Mouse (Mus musculus): ENCODE data around the gene Brd1.
A peak's percentile ranks its signal among the peaks of the same experiment; 100 is the strongest.
"Not testable (repeated sequence)": the region's sequence is repeated elsewhere in the genome, so short reads cannot be mapped to it uniquely, and the experiment has no call there.

Gene Brd1

GRCm38 (mm10) chr15:88727204-88727603, 6.8 kb downstream of the Brd1 start:
- no peak for DNase-seq

GRCm38 (mm10) chr15:88725036-88725435, 9.0 kb downstream of the Brd1 start:
- DNase-seq, result no peak

- DNase-seq, result no peak
Observed at GRCm38 (mm10) chr15:88724311-88724710, 9.7 kb downstream of the Brd1 start.

- no peak for DNase-seq
Observed at GRCm38 (mm10) chr15:88723205-88723604, 10.8 kb downstream of the Brd1 start.

GRCm38 (mm10) chr15:88717239-88717638, 16.8 kb downstream of the Brd1 start:
- no peak for DNase-seq

GRCm38 (mm10) chr15:88716350-88716749, 17.7 kb downstream of the Brd1 start:
- DNase-seq, result peak; percentile 34 to 48

- DNase-seq, result no peak
Observed at GRCm38 (mm10) chr15:88714021-88714589, 19.9 kb downstream of the Brd1 start.

- no peak for DNase-seq
Observed at GRCm38 (mm10) chr15:88712501-88712900, 21.5 kb downstream of the Brd1 start.

GRCm38 (mm10) chr15:88709878-88710277, 24.2 kb downstream of the Brd1 start:
- no peak for DNase-seq

- DNase-seq, result no peak
Observed at GRCm38 (mm10) chr15:88708657-88709511, 25.1 kb downstream of the Brd1 start.

- DNase-seq, result no peak
Observed at GRCm38 (mm10) chr15:88708204-88708603, 25.8 kb downstream of the Brd1 start.

- not testable (repeated sequence) for DNase-seq
Observed at GRCm38 (mm10) chr15:88706987-88707386, 27.0 kb downstream of the Brd1 start.

- no peak for DNase-seq
Observed at GRCm38 (mm10) chr15:88706320-88706719, 27.7 kb downstream of the Brd1 start.

GRCm38 (mm10) chr15:88704284-88704683, 29.7 kb downstream of the Brd1 start:
- no peak for DNase-seq

GRCm38 (mm10) chr15:88702501-88702900, 31.5 kb downstream of the Brd1 start:
- no peak for DNase-seq

- DNase-seq, result no peak
Observed at GRCm38 (mm10) chr15:88700759-88701158, 33.3 kb downstream of the Brd1 start.

GRCm38 (mm10) chr15:88699508-88699907, 34.5 kb downstream of the Brd1 start:
- no peak for DNase-seq

GRCm38 (mm10) chr15:88697586-88697985, 36.4 kb downstream of the Brd1 start:
- DNase-seq, result no peak

GRCm38 (mm10) chr15:88696055-88696454, 38.0 kb downstream of the Brd1 start:
- no peak for DNase-seq

GRCm38 (mm10) chr15:88694033-88694432, 40.0 kb downstream of the Brd1 start:
- no peak for DNase-seq

- no peak for DNase-seq
Observed at GRCm38 (mm10) chr15:88692720-88693119, 41.3 kb downstream of the Brd1 start.

GRCm38 (mm10) chr15:88691129-88691528, 42.9 kb downstream of the Brd1 start:
- no peak for DNase-seq

GRCm38 (mm10) chr15:88688120-88688519, 45.9 kb downstream of the Brd1 start:
- DNase-seq, result no peak

- DNase-seq, result no peak
Observed at GRCm38 (mm10) chr15:88686725-88687124, 47.3 kb downstream of the Brd1 start.
